ENCODE assay signal across 7 mouse cellular contexts in the genomic region with DNA sequence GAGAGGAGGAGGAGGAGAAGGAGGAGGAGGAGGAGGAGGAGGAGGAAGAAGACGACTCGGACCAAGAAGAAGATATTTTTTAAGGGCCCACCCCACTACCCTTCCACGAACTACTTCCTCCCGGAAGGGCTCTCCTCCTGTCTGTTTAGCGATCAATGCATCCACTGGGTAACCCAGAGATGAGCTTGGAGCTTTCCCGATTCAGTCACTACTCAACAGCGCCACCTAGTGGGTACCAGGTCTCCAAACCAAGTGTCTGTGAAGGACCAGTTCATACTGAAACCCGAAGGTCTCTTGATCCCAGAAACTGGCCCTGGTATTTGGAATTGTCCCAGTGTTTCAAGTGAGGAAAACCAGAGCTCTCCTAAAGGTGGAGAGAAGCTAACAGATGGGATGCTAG. TPM values are rescaled to one million over a fixed set of nuclear protein-coding genes. Genes with fewer than 3 reads are reported as not detected.
DNase-seq lines count a peak whose midpoint lies in the region; ATAC-seq lines count a peak whose summit lies in the region.

No protein-coding gene starts in this region.

- intact Hi-C loops in left cerebral cortex, postnatal 36 days (cut with DNase I), result loop anchor here (1.0 to 10.0 kb wide), 2 partner anchors 100 to 461 kb away; no protein-coding TSS in a partner anchor

- WGBS in intestine, embryonic 16.5 days, result 0% methylated on average over 8 of the region's 8 CpGs
- WGBS in midbrain, embryonic 10.5 days, result 3% methylated on average over 8 of the region's 8 CpGs

- peak; percentile 62 for ATAC-seq in intestine, embryonic 16.5 days

- no peaks in the 10 kb centered on the region; the same call in 1 of the 2 replicates for H3K4me1 ChIP-seq in intestine, embryonic 16.5 days (ENCODE audit: control insufficient read depth, insufficient read depth, low read length)
- H3K4me1 ChIP-seq in midbrain, embryonic 10.5 days, result peaks cover 25% of the 10 kb centered on the region

- no peaks in the 10 kb centered on the region for H3K9me3 ChIP-seq in intestine, embryonic 16.5 days (ENCODE audit: control insufficient read depth, low read length)
- no peaks in the 10 kb centered on the region for H3K9me3 ChIP-seq in midbrain, embryonic 10.5 days (replicated peaks)

- peak overlapping the region; percentile 43 for H3K4me2 ChIP-seq in intestine, embryonic 16.5 days (ENCODE audit: low read depth, low read length)

- H3K27ac ChIP-seq in intestine, embryonic 16.5 days (ENCODE audit: low read length), result no peak overlapping the region
- peak overlapping the region; percentile 77 for H3K27ac ChIP-seq in midbrain, embryonic 10.5 days (replicated peaks)

- peak overlapping the region; percentile 26; the same call in 1 of the 2 replicates for H3K4me3 ChIP-seq in intestine, embryonic 16.5 days (ENCODE audit: low read length)
- peak overlapping the region; percentile 51 for H3K4me3 ChIP-seq in midbrain, embryonic 10.5 days

- no peaks in the 10 kb centered on the region for H3K27me3 ChIP-seq in intestine, embryonic 16.5 days (replicated peaks; ENCODE audit: control insufficient read depth, insufficient read depth, low read length)
- peaks cover 9% of the 10 kb centered on the region for H3K27me3 ChIP-seq in midbrain, embryonic 10.5 days (ENCODE audit: low read depth, poor library complexity, severe bottlenecking)

- H3K9ac ChIP-seq in intestine, embryonic 16.5 days (ENCODE audit: low read depth, low read length), result no peak overlapping the region

- DNase-seq in adrenal gland, adult 2 months, result peak; percentile 89
- peak; percentile 93 for DNase-seq in embryo, embryonic 11 days
- DNase-seq in gastrocnemius, postnatal 4 days (ENCODE audit: low spot score in 2 of 2), result peak; percentile 85 to 91
- peak; percentile 83 to 89 for DNase-seq in left cerebral cortex, postnatal 36 days (ENCODE audit: low spot score in 2 of 2)
- DNase-seq in midbrain, embryonic 10.5 days (ENCODE audit: low spot score), result peak; percentile 92
- peak; percentile 75 to 81 for DNase-seq in right cerebral cortex, postnatal 36 days (ENCODE audit: low spot score in 2 of 2)

- H3K36me3 ChIP-seq in intestine, embryonic 16.5 days (ENCODE audit: control insufficient read depth, insufficient read depth, low read length), result no peaks in the 10 kb centered on the region
- H3K36me3 ChIP-seq in midbrain, embryonic 10.5 days, result peaks cover 25% of the 10 kb centered on the region

RNA-seq across cellular contexts. Expression of gene Rita1, which starts 6.7 kb away (rescaled TPM):
- 10 to 100 TPM; 11.6 to 22.7 TPM for total RNA-seq in adrenal gland, adult 2 months (2021)
- 32.5 and 33.5 TPM in 2 replicates for polyA plus RNA-seq in adrenal gland, adult 2 months (2012; rRNA removed)
- total RNA-seq in gastrocnemius, postnatal 4 days (2021), result 1 to 10 TPM; 6.1 to 7.2 TPM
- polyA plus RNA-seq in intestine, embryonic 16.5 days (2015; fragmentation: Nextera tagmentation; extraction: Ambion mirVana), result 12.7 and 12.8 TPM in 2 replicates
- 10 to 100 TPM; 35.7 to 36.3 TPM for total RNA-seq in left cerebral cortex, postnatal 36 days (2021)
- polyA plus RNA-seq in midbrain, embryonic 10.5 days (2016; fragmentation: Nextera tagmentation; extraction: Ambion mirVana), result 16.0 and 16.2 TPM in 2 replicates

RNA-seq across cellular contexts. Expression of gene Ddx54, which starts 6.9 kb away (rescaled TPM):
- 10 to 100 TPM; 46.8 to 49.5 TPM for total RNA-seq in adrenal gland, adult 2 months (2021)
- polyA plus RNA-seq in adrenal gland, adult 2 months (2012; rRNA removed), result 42.7 and 49.6 TPM in 2 replicates
- 10 to 100 TPM; 28.5 to 29.5 TPM for total RNA-seq in gastrocnemius, postnatal 4 days (2021)
- polyA plus RNA-seq in intestine, embryonic 16.5 days (2015; fragmentation: Nextera tagmentation; extraction: Ambion mirVana), result 50.8 and 51.4 TPM in 2 replicates
- 10 to 100 TPM; 36.9 to 43.1 TPM for total RNA-seq in left cerebral cortex, postnatal 36 days (2021)
- polyA plus RNA-seq in midbrain, embryonic 10.5 days (2016; fragmentation: Nextera tagmentation; extraction: Ambion mirVana), result 59.4 and 59.7 TPM in 2 replicates

RNA-seq across cellular contexts. Expression of gene Iqcd, which starts 16.9 kb away (rescaled TPM):
- under 1 TPM; 0.29 to 0.55 TPM for total RNA-seq in adrenal gland, adult 2 months (2021)
- 0.29 and 0.49 TPM in 2 replicates for polyA plus RNA-seq in adrenal gland, adult 2 months (2012; rRNA removed)
- total RNA-seq in gastrocnemius, postnatal 4 days (2021), result under 1 TPM; 0.16 to 0.37 TPM
- polyA plus RNA-seq in intestine, embryonic 16.5 days (2015; fragmentation: Nextera tagmentation; extraction: Ambion mirVana), result 0.17 and 0.27 TPM in 2 replicates
- total RNA-seq in left cerebral cortex, postnatal 36 days (2021), result 1 to 10 TPM in 1 of 2 experiments, under 1 TPM in 1; 0.81 to 1.1 TPM
- 0.95 and 0.98 TPM in 2 replicates for polyA plus RNA-seq in midbrain, embryonic 10.5 days (2016; fragmentation: Nextera tagmentation; extraction: Ambion mirVana)

RNA-seq across cellular contexts. Expression of gene Tpcn1, which starts 17.2 kb away (rescaled TPM):
- total RNA-seq in adrenal gland, adult 2 months (2021), result 10 to 100 TPM; 38.1 to 51.3 TPM
- polyA plus RNA-seq in adrenal gland, adult 2 months (2012; rRNA removed), result 48.9 and 59.8 TPM in 2 replicates
- total RNA-seq in gastrocnemius, postnatal 4 days (2021), result 10 to 100 TPM; 77.7 to 81.3 TPM
- 21.4 and 23.9 TPM in 2 replicates for polyA plus RNA-seq in intestine, embryonic 16.5 days (2015; fragmentation: Nextera tagmentation; extraction: Ambion mirVana)
- 10 to 100 TPM; 32.9 to 36.0 TPM for total RNA-seq in left cerebral cortex, postnatal 36 days (2021)
- 10.3 and 11.1 TPM in 2 replicates for polyA plus RNA-seq in midbrain, embryonic 10.5 days (2016; fragmentation: Nextera tagmentation; extraction: Ambion mirVana)

RNA-seq across cellular contexts. Expression of gene Cfap73, which starts 28.3 kb away (rescaled TPM):
- total RNA-seq in adrenal gland, adult 2 months (2021), result 1 to 10 TPM in 1 of 2 experiments, not detected in 1; 1.6 TPM
- polyA plus RNA-seq in adrenal gland, adult 2 months (2012; rRNA removed), result not detected in 2 replicates
- not detected for total RNA-seq in gastrocnemius, postnatal 4 days (2021)
- polyA plus RNA-seq in intestine, embryonic 16.5 days (2015; fragmentation: Nextera tagmentation; extraction: Ambion mirVana), result 0.24 TPM in 1 of 2 replicates, not detected in the other
- total RNA-seq in left cerebral cortex, postnatal 36 days (2021), result not detected
- not detected in 2 replicates for polyA plus RNA-seq in midbrain, embryonic 10.5 days (2016; fragmentation: Nextera tagmentation; extraction: Ambion mirVana)
